In the genomic region with DNA sequence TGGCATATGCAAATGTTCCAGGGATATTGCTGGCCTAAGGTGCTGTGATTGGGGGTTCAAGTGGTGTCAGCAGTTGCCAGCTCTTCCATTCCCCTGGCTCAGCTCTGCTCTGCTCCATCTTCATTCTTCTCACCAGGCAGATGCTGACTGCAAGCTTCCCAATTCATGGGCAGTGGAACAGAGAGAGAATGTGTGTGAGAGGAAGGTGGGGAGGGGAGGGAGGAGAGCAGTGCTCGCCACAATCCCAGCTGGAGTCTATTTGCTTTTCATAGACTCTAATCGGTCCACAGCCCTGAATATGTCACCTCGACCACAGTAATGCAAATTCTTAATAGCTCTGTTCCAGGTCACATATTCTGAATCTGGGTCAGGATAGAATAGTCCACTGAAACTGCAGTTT, we compare ENCODE assay signal across 11 mouse cellular contexts. TPM values are rescaled to one million over a fixed set of nuclear protein-coding genes. Genes with fewer than 3 reads are reported as not detected.
A peak's percentile ranks its signal among the peaks of the same experiment; 100 is the strongest.
DNase-seq lines count a peak whose midpoint lies in the region; ATAC-seq lines count a peak whose summit lies in the region.
"Had no signal": no experiment of that assay in that cellular context is flagged by ENCODE, and none has a peak within 500 bp of the region (broad histone marks: within the 10 kb centered on the region; RNA-seq: fewer than 3 reads in every experiment).

No protein-coding gene starts in this region.

- no peaks in the 10 kb centered on the region for H3K36me3 ChIP-seq in hindbrain, embryonic 14.5 days (replicated peaks; ENCODE audit: control insufficient read depth, insufficient read depth)

- intact Hi-C loops in left cerebral cortex, postnatal 4 days (cut with DNase I) = no loop called here

- H3K4me3 ChIP-seq in hindbrain, embryonic 14.5 days (replicated peaks; ENCODE audit: low read length) = no peak overlapping the region

- H3K27ac ChIP-seq in hindbrain, embryonic 14.5 days = no peak overlapping the region

- no peaks in the 10 kb centered on the region for H3K27me3 ChIP-seq in hindbrain, embryonic 14.5 days (ENCODE audit: control insufficient read depth, insufficient read depth, low read length)

- 0 out of 2 replicates have a peak, but pooled peaks cover 3% of the 10 kb centered on the region for H3K4me1 ChIP-seq in hindbrain, embryonic 14.5 days (replicated peaks; ENCODE audit: control insufficient read depth, insufficient read depth, low read length)

- H3K9ac ChIP-seq in hindbrain, embryonic 14.5 days = no peak overlapping the region
- H3K9ac ChIP-seq: lung, embryonic 14.5 days had no signal

- WGBS in hindbrain, embryonic 14.5 days = 7% methylated on average over 3 of the region's 3 CpGs

- H3K9me3 ChIP-seq in hindbrain, embryonic 14.5 days (ENCODE audit: control insufficient read depth, low read length) = 0 out of 2 replicates have a peak, but pooled peaks cover 6% of the 10 kb centered on the region

- H3K4me2 ChIP-seq in hindbrain, embryonic 14.5 days (replicated peaks) = no peak overlapping the region
- H3K4me2 ChIP-seq: lung, embryonic 14.5 days had no signal

- no peak for DNase-seq in cerebellum, adult 18-20 months
- DNase-seq in left cerebral cortex, postnatal 4 days = peak; percentile 24
- DNase-seq in left cerebral cortex, adult 9 months (ENCODE audit: low spot score in 2 of 2) = no peak
- no peak for DNase-seq in hindbrain, embryonic 14.5 days (ENCODE audit: low spot score)
- peak; percentile 40 for DNase-seq in retina, postnatal 1 day
- no peak for DNase-seq in lung, postnatal 25 days (ENCODE audit: low spot score)
- no peak for DNase-seq in urinary bladder, adult 2 months (ENCODE audit: low spot score)
- DNase-seq: kidney, adult 11 months; lung, embryonic 14.5 days; spleen, adult 18-20 months had no signal

- ATAC-seq in cerebellum, adult (ENCODE audit: insufficient number of reproducible peaks, low FRiP score, low TSS enrichment) = peak; percentile 52
- peak; percentile 31; the same call in 1 of the 2 replicates for ATAC-seq in hindbrain, embryonic 14.5 days (ENCODE audit: low FRiP score)

RNA-seq across cellular contexts. Expression of a gene that starts 27.2 kb away (rescaled TPM):
- 1 to 10 TPM; 4.7 to 6.5 TPM for total RNA-seq in left cerebral cortex, postnatal 4 days (2021)
- polyA plus RNA-seq in hindbrain, embryonic 14.5 days (2014; fragmentation: Nextera tagmentation; extraction: Ambion mirVana) = 9.2 and 10.9 TPM in 2 replicates
- polyA plus RNA-seq in urinary bladder, adult 2 months (2012; rRNA removed) = 0.33 and 0.38 TPM in 2 replicates

Comparison
In these comparisons a context has a peak if more than half of its experiments do, and no peak if none do; other contexts are left out.
1. DNase-seq: peak in left cerebral cortex, postnatal 4 days (single experiment) and retina, postnatal 1 day (single experiment); none in cerebellum, adult 18-20 months (0 of 2), left cerebral cortex, adult 9 months (0 of 2), hindbrain, embryonic 14.5 days (single experiment), lung, postnatal 25 days (single experiment) and urinary bladder, adult 2 months (single experiment).